Mouse (Mus musculus): ENCODE data around the gene Fam114a1.
A peak's percentile ranks its signal among the peaks of the same experiment; 100 is the strongest.

The Fam114a1 gene

GRCm38 (mm10) chr5:64969861-64970771 is at the start of gene Fam114a1:
Fam114a1 (plus strand) TSS chr5:64970071.
- peak; percentile 60 to 83 for DNase-seq (ENCODE audit: low spot score in 2 of 2)

- peak in 1 of 2 experiments; percentile 57 for DNase-seq (ENCODE audit: low spot score in 2 of 2)
These were observed 46.9 kb upstream of the Fam114a1 start for GRCm38 (mm10) chr5:64922891-64923381.

- DNase-seq (ENCODE audit: low spot score in 2 of 2), result no peak
These were observed 37.7 kb upstream of the Fam114a1 start for GRCm38 (mm10) chr5:64932215-64932614.

GRCm38 (mm10) chr5:64932775-64933174 is 37.1 kb upstream of the Fam114a1 start:
- DNase-seq (ENCODE audit: low spot score in 2 of 2), result no peak

GRCm38 (mm10) chr5:64951486-64951885 is 18.4 kb upstream of the Fam114a1 start:
- no peak for DNase-seq (ENCODE audit: low spot score in 2 of 2)

GRCm38 (mm10) chr5:64954931-64955330 is 14.9 kb upstream of the Fam114a1 start:
- no peak for DNase-seq (ENCODE audit: low spot score in 2 of 2)

GRCm38 (mm10) chr5:64958991-64959842 is 10.7 kb upstream of the Fam114a1 start:
- DNase-seq (ENCODE audit: low spot score in 2 of 2), result no peak

GRCm38 (mm10) chr5:64959843-64960230 is 10.0 kb upstream of the Fam114a1 start, which contains the start of gene Tlr6:
Tlr6 (minus strand) TSS chr5:64960097.
- peak; percentile 68 to 81 for DNase-seq (ENCODE audit: low spot score in 2 of 2)

GRCm38 (mm10) chr5:64960857-64961391 is 8.9 kb upstream of the Fam114a1 start:
- peak; percentile 37 to 69 for DNase-seq (ENCODE audit: low spot score in 2 of 2)

GRCm38 (mm10) chr5:64963271-64963670 is 6.6 kb upstream of the Fam114a1 start:
- DNase-seq (ENCODE audit: low spot score in 2 of 2), result no peak

- DNase-seq (ENCODE audit: low spot score in 2 of 2), result no peak
These were observed 6.1 kb upstream of the Fam114a1 start for GRCm38 (mm10) chr5:64963735-64964134.

- DNase-seq (ENCODE audit: low spot score in 2 of 2), result no peak
These were observed 660 bp upstream of the Fam114a1 start for GRCm38 (mm10) chr5:64968961-64969860.

- DNase-seq (ENCODE audit: low spot score in 2 of 2), result no peak
These were observed 5.2 kb downstream of the Fam114a1 start for GRCm38 (mm10) chr5:64975121-64975520.

- DNase-seq (ENCODE audit: low spot score in 2 of 2), result no peak
These were observed 7.3 kb downstream of the Fam114a1 start for GRCm38 (mm10) chr5:64977128-64977527.

GRCm38 (mm10) chr5:64985971-64986370 is 16.1 kb downstream of the Fam114a1 start:
- DNase-seq (ENCODE audit: low spot score in 2 of 2), result no peak

- DNase-seq (ENCODE audit: low spot score in 2 of 2), result no peak
These were observed 20.1 kb downstream of the Fam114a1 start for GRCm38 (mm10) chr5:64989940-64990339.

- no peak for DNase-seq (ENCODE audit: low spot score in 2 of 2)
These were observed 22.7 kb downstream of the Fam114a1 start for GRCm38 (mm10) chr5:64992540-64992939.

GRCm38 (mm10) chr5:64995408-64995807 is 25.5 kb downstream of the Fam114a1 start:
- DNase-seq (ENCODE audit: low spot score in 2 of 2), result no peak

- no peak for DNase-seq (ENCODE audit: low spot score in 2 of 2)
These were observed 33.3 kb downstream of the Fam114a1 start for GRCm38 (mm10) chr5:65002940-65003824.

Measured in spleen, postnatal 4 days (tissue).